Mouse (Mus musculus) limb, embryonic 11.5 days (tissue): ENCODE measurements around the gene Meox1. TPM values are rescaled to one million over a fixed set of nuclear protein-coding genes. Genes with fewer than 3 reads are reported as not detected.
A peak's percentile ranks its signal among the peaks of the same experiment; 100 is the strongest.

Experiments
- ATAC-seq: fragments of 200-750 bp; cut with Nextera tagmentation; 2 replicates; pipeline ENCODE4 v1.8.0; 2017; ENCODE audit warnings: low read depth; ENCODE audit not compliant: insufficient number of reproducible peaks, low FRiP score, low TSS enrichment
- DNase-seq: peaks from one replicate; pipeline ENCODE4 v3.0.0-alpha.2; 2015; ENCODE audit warnings: low spot score
- H3K27ac ChIP-seq: fragments of 300-500 bp; sonication (generic); replicated peaks from 2 replicates; pipeline ENCODE4 v1.5.1; 2014; ENCODE audit warnings: low read depth, mild to moderate bottlenecking, low read length
- H3K27me3 ChIP-seq: fragments of 300-500 bp; sonication (generic); 2 replicates; pipeline ENCODE4 v1.6.1; 2014; ENCODE audit warnings: mild to moderate bottlenecking, low read length, mixed read lengths; ENCODE audit not compliant: control insufficient read depth, insufficient read depth
- H3K36me3 ChIP-seq: fragments of 300-500 bp; sonication (generic); 2 replicates; pipeline ENCODE4 v1.6.1; 2014; ENCODE audit warnings: mild to moderate bottlenecking, low read length, moderate library complexity, mixed read lengths; ENCODE audit not compliant: control insufficient read depth, insufficient read depth
- H3K4me1 ChIP-seq: fragments of 300-500 bp; sonication (generic); 2 replicates; pipeline ENCODE4 v1.6.1; 2014; ENCODE audit warnings: low read length, mixed read lengths; ENCODE audit not compliant: control insufficient read depth, insufficient read depth
- H3K4me2 ChIP-seq: fragments of 300-500 bp; sonication (generic); 2 replicates; pipeline ENCODE4 v1.6.1; 2014; ENCODE audit warnings: low read depth, mild to moderate bottlenecking, moderate library complexity; ENCODE audit not compliant: severe bottlenecking
- H3K4me3 ChIP-seq: fragments of 300-500 bp; sonication (generic); 2 replicates; pipeline ENCODE4 v1.5.1; 2014; ENCODE audit warnings: low read depth, low read length
- H3K9ac ChIP-seq: fragments of 300-500 bp; sonication (generic); 2 replicates; pipeline ENCODE4 v1.6.1; 2014; ENCODE audit warnings: mild to moderate bottlenecking, low read length
- H3K9me3 ChIP-seq: fragments of 300-500 bp; sonication (generic); 2 replicates; pipeline ENCODE4 v1.6.1; 2016; ENCODE audit warnings: low read length; ENCODE audit not compliant: control insufficient read depth
- WGBS: fragments of 180-500 bp; shearing (Covaris S2); extraction: QIAGEN DNeasy Blood & Tissue Kit; methylation state at CpG from one replicate; pipeline ENCODE4 v1.1.7; 2014; 5-methylcytosine and 5-hydroxymethylcytosine counted together
- polyA plus RNA-seq: library from polyadenylated mRNA; unstranded; fragments of >200 nt; fragmentation: Nextera tagmentation; extraction: Ambion mirVana; gene quantifications from 2 replicates; pipeline ENCODE4 v1.2.1, GENCODE M21; 2014

The Meox1 gene
- polyA plus RNA-seq, 1 experiment from 2014 or later = 10.7 TPM

- no peak for DNase-seq
- Histone ChIP-seq H3K4me2 (no peak overlapping the region), H3K27me3 (0 out of 2 replicates have a peak, but pooled peaks cover 2% of the 10 kb centered on the region), H3K27ac (no peak overlapping the region), H3K9ac (no peak overlapping the region), H3K4me1 (0 out of 2 replicates have a peak, but pooled peaks cover 2% of the 10 kb centered on the region), H3K36me3 (no peaks in the 10 kb centered on the region), H3K4me3 (no peak overlapping the region), H3K9me3 (no peaks in the 10 kb centered on the region)
- 64% methylated on average over 6 of the region's 6 CpGs for WGBS
- no peak for ATAC-seq
Observed at GRCm38 (mm10) chr11:101925636-101926035, 31.5 kb upstream of the Meox1 start.

- Histone ChIP-seq H3K9ac (no peak overlapping the region), H3K4me3 (no peak overlapping the region), H3K27ac (no peak overlapping the region), H3K9me3 (no peaks in the 10 kb centered on the region), H3K4me2 (no peak overlapping the region), H3K36me3 (no peaks in the 10 kb centered on the region), H3K4me1 (0 out of 2 replicates have a peak, but pooled peaks cover 2% of the 10 kb centered on the region), H3K27me3 (no peaks in the 10 kb centered on the region)
- DNase-seq (no peak), ATAC-seq (no peak)
- WGBS = 83% methylated on average over 16 of the region's 19 CpGs
Observed at GRCm38 (mm10) chr11:101924441-101924976, 30.3 kb upstream of the Meox1 start.

GRCm38 (mm10) chr11:101923988-101924387 lies 29.8 kb upstream of the Meox1 start:
- 81% methylated on average over 6 of the region's 6 CpGs for WGBS
- H3K27me3 ChIP-seq = no peaks in the 10 kb centered on the region
- ATAC-seq (no peak), DNase-seq (no peak)
- no peak overlapping the region for H3K4me2 ChIP-seq
- H3K27ac ChIP-seq = no peak overlapping the region
- H3K36me3 ChIP-seq = no peaks in the 10 kb centered on the region
- 0 out of 2 replicates have a peak, but pooled peaks cover 2% of the 10 kb centered on the region for H3K4me1 ChIP-seq
- no peaks in the 10 kb centered on the region for H3K9me3 ChIP-seq
- no peak overlapping the region for H3K9ac ChIP-seq
- H3K4me3 ChIP-seq = no peak overlapping the region

GRCm38 (mm10) chr11:101921361-101921952 lies 27.3 kb upstream of the Meox1 start:
- H3K27me3 ChIP-seq = no peaks in the 10 kb centered on the region
- no peak overlapping the region for H3K4me2 ChIP-seq
- H3K27ac ChIP-seq = no peak overlapping the region
- H3K4me1 ChIP-seq = no peaks in the 10 kb centered on the region
- H3K9ac ChIP-seq = no peak overlapping the region
- WGBS = 90% methylated on average over 12 of the region's 12 CpGs
- H3K9me3 ChIP-seq = no peaks in the 10 kb centered on the region
- no peaks in the 10 kb centered on the region for H3K36me3 ChIP-seq
- DNase-seq (no peak), ATAC-seq (no peak)
- no peak overlapping the region for H3K4me3 ChIP-seq

DNA sequence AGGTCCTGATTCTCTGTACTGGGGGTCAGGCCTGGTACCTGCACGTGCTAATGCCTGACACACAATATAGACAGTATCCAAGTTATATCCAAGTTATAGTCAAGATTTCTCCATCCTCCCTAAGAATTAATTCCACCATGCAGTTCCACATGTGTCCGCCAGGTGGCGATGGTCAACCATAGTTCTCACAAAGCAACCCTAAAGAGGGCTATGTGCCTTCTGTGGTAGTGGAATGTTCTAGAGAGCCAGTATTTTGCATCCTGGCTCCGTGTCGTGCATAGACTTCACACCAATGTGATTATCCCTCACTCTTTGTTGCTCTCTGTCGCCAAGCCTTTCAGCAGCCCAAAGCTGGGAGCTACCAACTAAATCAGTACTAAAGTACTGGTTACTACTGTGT lies 25.5 kb upstream of the Meox1 start:
- Histone ChIP-seq H3K9ac (no peak overlapping the region), H3K4me3 (no peak overlapping the region), H3K4me2 (no peak overlapping the region), H3K36me3 (no peaks in the 10 kb centered on the region), H3K9me3 (no peaks in the 10 kb centered on the region), H3K27ac (no peak overlapping the region), H3K4me1 (no peaks in the 10 kb centered on the region), H3K27me3 (no peaks in the 10 kb centered on the region)
- ATAC-seq (peak; percentile 73), DNase-seq (peak; percentile 90)
- under 1% methylated on average over 6 of the region's 6 CpGs for WGBS

- Histone ChIP-seq H3K4me1 (no peaks in the 10 kb centered on the region), H3K4me2 (no peak overlapping the region), H3K27ac (no peak overlapping the region), H3K9ac (no peak overlapping the region), H3K9me3 (no peaks in the 10 kb centered on the region), H3K4me3 (no peak overlapping the region), H3K27me3 (no peaks in the 10 kb centered on the region), H3K36me3 (no peaks in the 10 kb centered on the region)
- WGBS = 73% methylated on average over 3 of the region's 3 CpGs
- DNase-seq (no peak), ATAC-seq (no peak)
Observed at GRCm38 (mm10) chr11:101918609-101919008, 24.4 kb upstream of the Meox1 start.

DNA sequence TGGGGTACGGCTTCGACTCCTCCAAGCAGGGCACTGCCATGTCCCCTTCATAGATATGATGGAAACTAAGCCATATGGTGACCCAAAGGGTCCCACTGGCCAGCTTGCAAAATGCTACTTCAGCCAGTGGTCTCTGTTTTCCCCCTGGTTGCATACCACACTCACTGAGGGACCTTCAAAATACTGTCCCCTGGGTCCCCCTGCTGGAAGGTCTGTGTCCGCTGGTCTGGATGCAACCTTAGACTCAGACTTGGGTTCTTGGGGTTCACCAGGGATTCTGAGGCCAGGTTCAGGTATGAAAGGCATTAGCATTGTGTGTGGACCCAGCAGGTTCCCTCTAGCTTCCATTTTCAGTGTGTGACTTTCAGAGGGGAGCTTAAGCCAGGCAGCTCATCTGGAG lies 22.6 kb upstream of the Meox1 start:
- no peaks in the 10 kb centered on the region for H3K9me3 ChIP-seq
- no peaks in the 10 kb centered on the region; the same call in 1 of the 2 replicates for H3K27me3 ChIP-seq
- no peaks in the 10 kb centered on the region for H3K36me3 ChIP-seq
- 57% methylated on average over 3 of the region's 3 CpGs for WGBS
- H3K27ac ChIP-seq = no peak overlapping the region
- no peak overlapping the region for H3K4me2 ChIP-seq
- peaks cover 2% of the 10 kb centered on the region; the same call in 1 of the 2 replicates for H3K4me1 ChIP-seq
- DNase-seq (no peak), ATAC-seq (no peak)
- no peak overlapping the region for H3K9ac ChIP-seq
- no peak overlapping the region for H3K4me3 ChIP-seq

- Histone ChIP-seq H3K4me1 (peaks cover 5% of the 10 kb centered on the region), H3K36me3 (no peaks in the 10 kb centered on the region), H3K27me3 (no peaks in the 10 kb centered on the region; the same call in 1 of the 2 replicates), H3K4me2 (no peak overlapping the region), H3K9ac (no peak overlapping the region), H3K9me3 (no peaks in the 10 kb centered on the region), H3K4me3 (no peak overlapping the region), H3K27ac (no peak overlapping the region)
- 60% methylated on average over 8 of the region's 8 CpGs for WGBS
- DNase-seq (no peak), ATAC-seq (no peak)
Observed at GRCm38 (mm10) chr11:101913591-101913990, 19.4 kb upstream of the Meox1 start.
